ENCODE assay signal across 16 mouse cellular contexts in genomic region chr3:146260203-146260602, GRCm38 (mm10). TPM values are rescaled to one million over a fixed set of nuclear protein-coding genes. Genes with fewer than 3 reads are reported as not detected.
A peak's percentile ranks its signal among the peaks of the same experiment; 100 is the strongest.
DNase-seq lines count a peak whose midpoint lies in the region; ATAC-seq lines count a peak whose summit lies in the region.
"Had no signal": no experiment of that assay in that cellular context is flagged by ENCODE, and none has a peak within 500 bp of the region (broad histone marks: within the 10 kb centered on the region; RNA-seq: fewer than 3 reads in every experiment).

No protein-coding gene starts in this region.

- no peak for DNase-seq in heart, embryonic 10.5 days (ENCODE audit: low spot score)
- DNase-seq in heart, adult 9 months (ENCODE audit: low spot score in 2 of 2), result no peak
- DNase-seq in urinary bladder, postnatal 36 days (ENCODE audit: low spot score in 2 of 2), result peak; percentile 52 to 61
- DNase-seq in urinary bladder, postnatal 25 days (ENCODE audit: low spot score), result no peak
- DNase-seq in lung, postnatal 14 days, result peak; percentile 66
- DNase-seq in forebrain, embryonic 11.5 days (ENCODE audit: low spot score), result no peak
- no peak for DNase-seq in right cerebral cortex, postnatal 25 days
- DNase-seq: cerebellum, adult 8-10 months; gastrocnemius, adult 2 months; liver, postnatal 0 days; thymus, adult 18-20 months had no signal

- WGBS in heart, embryonic 10.5 days, result 73% methylated on average over 9 of the region's 9 CpGs
- WGBS in forebrain, embryonic 11.5 days, result 90% methylated on average over 9 of the region's 9 CpGs
- WGBS in forebrain, embryonic 12.5 days, result 82% methylated on average over 9 of the region's 9 CpGs

- no peak overlapping the region for H3K9ac ChIP-seq in forebrain, embryonic 11.5 days (ENCODE audit: low read length)
- no peak overlapping the region for H3K9ac ChIP-seq in forebrain, embryonic 12.5 days
- H3K9ac ChIP-seq: intestine, embryonic 15.5 days; liver, postnatal 0 days; neural tube, embryonic 15.5 days had no signal

- H3K9me3 ChIP-seq in heart, embryonic 10.5 days, result no peaks in the 10 kb centered on the region
- H3K9me3 ChIP-seq in forebrain, embryonic 11.5 days (ENCODE audit: control insufficient read depth, low read length), result no peaks in the 10 kb centered on the region
- H3K9me3 ChIP-seq in forebrain, embryonic 12.5 days, result no peaks in the 10 kb centered on the region
- H3K9me3 ChIP-seq: G1E; intestine, embryonic 15.5 days; neural tube, embryonic 15.5 days had no signal

- H3K36me3 ChIP-seq in heart, embryonic 10.5 days, result no peaks in the 10 kb centered on the region
- H3K36me3 ChIP-seq in forebrain, embryonic 11.5 days (ENCODE audit: control insufficient read depth, insufficient read depth, low read length), result no peaks in the 10 kb centered on the region
- no peaks in the 10 kb centered on the region for H3K36me3 ChIP-seq in forebrain, embryonic 12.5 days (replicated peaks)
- H3K36me3 ChIP-seq: G1E; intestine, embryonic 15.5 days; neural tube, embryonic 15.5 days had no signal

- no peak for ATAC-seq in forebrain, embryonic 11.5 days (replicated peaks; ENCODE audit: low FRiP score)
- ATAC-seq in forebrain, embryonic 12.5 days (ENCODE audit: low FRiP score), result no peak
- ATAC-seq: forebrain, embryonic 14.5 days; intestine, embryonic 15.5 days; liver, postnatal 0 days had no signal

- no peak overlapping the region for H3K4me2 ChIP-seq in forebrain, embryonic 11.5 days (ENCODE audit: low read depth, low read length, severe bottlenecking)
- no peak overlapping the region for H3K4me2 ChIP-seq in forebrain, embryonic 12.5 days
- H3K4me2 ChIP-seq: intestine, embryonic 15.5 days; neural tube, embryonic 15.5 days had no signal

- H3K27ac ChIP-seq in heart, embryonic 10.5 days, result 0 out of 2 replicates have a peak overlapping the region, but pooled peaks have one; percentile 10
- no peak overlapping the region for H3K27ac ChIP-seq in forebrain, embryonic 11.5 days (ENCODE audit: low read depth, low read length)
- H3K27ac ChIP-seq in forebrain, embryonic 12.5 days, result no peak overlapping the region
- H3K27ac ChIP-seq: gastrocnemius, adult 2 months; intestine, embryonic 15.5 days; neural tube, embryonic 15.5 days had no signal

- H3K4me3 ChIP-seq in heart, embryonic 10.5 days, result no peak overlapping the region
- H3K4me3 ChIP-seq in forebrain, embryonic 11.5 days (ENCODE audit: low read depth, low read length), result no peak overlapping the region
- no peak overlapping the region for H3K4me3 ChIP-seq in forebrain, embryonic 12.5 days (replicated peaks)
- H3K4me3 ChIP-seq: gastrocnemius, adult 2 months; intestine, embryonic 15.5 days; neural tube, embryonic 15.5 days had no signal

- peaks cover 64% of the 10 kb centered on the region for H3K4me1 ChIP-seq in heart, embryonic 10.5 days
- no peaks in the 10 kb centered on the region for H3K4me1 ChIP-seq in forebrain, embryonic 11.5 days (replicated peaks; ENCODE audit: control insufficient read depth, insufficient read depth, low read length)
- H3K4me1 ChIP-seq in forebrain, embryonic 12.5 days, result no peaks in the 10 kb centered on the region
- H3K4me1 ChIP-seq: neural tube, embryonic 15.5 days had no signal

- H3K27me3 ChIP-seq in heart, embryonic 10.5 days (ENCODE audit: insufficient read depth, poor library complexity, severe bottlenecking), result no peaks in the 10 kb centered on the region
- no peaks in the 10 kb centered on the region for H3K27me3 ChIP-seq in forebrain, embryonic 11.5 days (ENCODE audit: control insufficient read depth, insufficient read depth, low read length)
- no peaks in the 10 kb centered on the region for H3K27me3 ChIP-seq in forebrain, embryonic 12.5 days
- H3K27me3 ChIP-seq: intestine, embryonic 15.5 days; neural tube, embryonic 15.5 days had no signal

RNA-seq across cellular contexts. Expression of gene Lpar3, which starts 39.4 kb away (rescaled TPM):
- polyA plus RNA-seq in heart, embryonic 10.5 days (2016; fragmentation: Nextera tagmentation; extraction: Ambion mirVana), result 27.0 and 50.0 TPM in 2 replicates
- 0.17 and 0.24 TPM in 2 replicates for polyA plus RNA-seq in forebrain, embryonic 11.5 days (2014; fragmentation: Nextera tagmentation; extraction: Ambion mirVana)
- 0.14 and 0.33 TPM in 2 replicates for polyA plus RNA-seq in forebrain, embryonic 12.5 days (2016; fragmentation: Nextera tagmentation; extraction: Ambion mirVana)
- polyA plus RNA-seq: G1E; liver, postnatal 0 days had no signal

Comparison
In these comparisons a context has a peak if more than half of its experiments do, and no peak if none do; other contexts are left out.
1. DNase-seq: peak in urinary bladder, postnatal 36 days (2 of 2) and lung, postnatal 14 days (single experiment); none in heart, embryonic 10.5 days (single experiment), heart, adult 9 months (0 of 2), urinary bladder, postnatal 25 days (single experiment), forebrain, embryonic 11.5 days (single experiment) and right cerebral cortex, postnatal 25 days (single experiment).
2. RNA of gene Lpar3, which starts 39.4 kb away (polyA plus RNA-seq): 27.0 to 50.0 TPM in heart, embryonic 10.5 days; 0.17 to 0.24 TPM in forebrain, embryonic 11.5 days and 0.14 to 0.33 TPM in forebrain, embryonic 12.5 days; every median in the first group is over 10 times any median in the second.